In genomic region chr13:63555885-63556284, GRCm38 (mm10) we compare ENCODE assay signal across 13 mouse cellular contexts. TPM values are rescaled to one million over a fixed set of nuclear protein-coding genes. Genes with fewer than 3 reads are reported as not detected.
A peak's percentile ranks its signal among the peaks of the same experiment; 100 is the strongest.
DNase-seq lines count a peak whose midpoint lies in the region; ATAC-seq and TF ChIP-seq lines count a peak whose summit lies in the region.
"Had no signal": no experiment of that assay in that cellular context is flagged by ENCODE, and none has a peak within 500 bp of the region (broad histone marks: within the 10 kb centered on the region; RNA-seq: fewer than 3 reads in every experiment).

No protein-coding gene starts in this region.

- no peak for DNase-seq in kidney, postnatal 0 days (ENCODE audit: low spot score)
- DNase-seq in kidney, postnatal 4 days = no peak
- no peak for DNase-seq in embryonic facial prominence, embryonic 14.5 days (ENCODE audit: low spot score)
- no peak for DNase-seq in layer of hippocampus, postnatal 14 days (ENCODE audit: low spot score in 2 of 2)
- no peak for DNase-seq in right cerebral cortex, postnatal 10 days (ENCODE audit: low spot score in 2 of 2)
- DNase-seq: cerebellum, adult 2 months; liver; thymus, adult 2 months had no signal

- 0 out of 2 replicates have a peak, but pooled peaks cover 2% of the 10 kb centered on the region for H3K36me3 ChIP-seq in kidney, postnatal 0 days (ENCODE audit: insufficient read depth, low read length)
- H3K36me3 ChIP-seq in embryonic facial prominence, embryonic 14.5 days (ENCODE audit: control insufficient read depth, insufficient read depth, low read length) = peaks cover 21% of the 10 kb centered on the region; the same call in 1 of the 2 replicates
- peaks cover 2% of the 10 kb centered on the region; the same call in 1 of the 2 replicates for H3K36me3 ChIP-seq in intestine, embryonic 16.5 days (ENCODE audit: control insufficient read depth, insufficient read depth, low read length)
- no peaks in the 10 kb centered on the region for H3K36me3 ChIP-seq in neural tube, embryonic 15.5 days

- WGBS in kidney, postnatal 0 days = 24% methylated on average over 5 of the region's 5 CpGs
- 28% methylated on average over 5 of the region's 5 CpGs for WGBS in embryonic facial prominence, embryonic 14.5 days
- 31% methylated on average over 5 of the region's 5 CpGs for WGBS in intestine, embryonic 16.5 days
- 20% methylated on average over 5 of the region's 5 CpGs for WGBS in neural tube, embryonic 15.5 days

- ATAC-seq in kidney, postnatal 0 days (replicated peaks; ENCODE audit: low FRiP score, low read depth) = 0 out of 2 replicates have a peak, but pooled peaks have one; percentile 26
- ATAC-seq in embryonic facial prominence, embryonic 14.5 days (ENCODE audit: low read depth) = no peak
- ATAC-seq in intestine, embryonic 16.5 days = no peak
- no peak for ATAC-seq in neural tube, embryonic 15.5 days (ENCODE audit: low FRiP score)
- no peak for ATAC-seq in megakaryocyte progenitor cell, adult 5-6 weeks (replicated peaks; ENCODE audit: poor library complexity)

- peaks cover 28% of the 10 kb centered on the region for H3K4me1 ChIP-seq in kidney, postnatal 0 days (replicated peaks; ENCODE audit: insufficient read depth, low read length)
- H3K4me1 ChIP-seq in embryonic facial prominence, embryonic 14.5 days (ENCODE audit: control insufficient read depth, insufficient read depth, low read length) = peaks cover 84% of the 10 kb centered on the region
- H3K4me1 ChIP-seq in intestine, embryonic 16.5 days (ENCODE audit: control insufficient read depth, insufficient read depth, low read length) = peaks cover 65% of the 10 kb centered on the region
- H3K4me1 ChIP-seq in neural tube, embryonic 15.5 days = peaks cover 91% of the 10 kb centered on the region

- no peak overlapping the region for H3K4me3 ChIP-seq in kidney, postnatal 0 days (replicated peaks; ENCODE audit: low read depth, low read length)
- H3K4me3 ChIP-seq in embryonic facial prominence, embryonic 14.5 days (ENCODE audit: low read depth, low read length) = no peak overlapping the region; the same call in 1 of the 2 replicates
- H3K4me3 ChIP-seq in intestine, embryonic 16.5 days (ENCODE audit: low read length) = peak overlapping the region; percentile 18
- H3K4me3 ChIP-seq in neural tube, embryonic 15.5 days (replicated peaks) = peak overlapping the region; percentile 3
- H3K4me3 ChIP-seq: heart, embryonic 12.5 days had no signal

- peak overlapping the region; percentile 14; the same call in 1 of the 2 replicates for H3K4me2 ChIP-seq in kidney, postnatal 0 days (ENCODE audit: low read length)
- H3K4me2 ChIP-seq in embryonic facial prominence, embryonic 14.5 days (ENCODE audit: low read depth, low read length) = peak overlapping the region; percentile 82
- H3K4me2 ChIP-seq in intestine, embryonic 16.5 days (ENCODE audit: low read depth, low read length) = peak overlapping the region; percentile 81
- peak overlapping the region; percentile 97 for H3K4me2 ChIP-seq in neural tube, embryonic 15.5 days
- H3K4me2 ChIP-seq: heart, embryonic 12.5 days had no signal

- no peak overlapping the region for H3K9ac ChIP-seq in kidney, postnatal 0 days (ENCODE audit: low read depth, low read length)
- no peak overlapping the region for H3K9ac ChIP-seq in embryonic facial prominence, embryonic 14.5 days (ENCODE audit: low read depth, low read length)
- H3K9ac ChIP-seq in intestine, embryonic 16.5 days (ENCODE audit: low read depth, low read length) = peak overlapping the region; percentile 46; the same call in 1 of the 2 replicates
- H3K9ac ChIP-seq in neural tube, embryonic 15.5 days (replicated peaks) = no peak overlapping the region
- H3K9ac ChIP-seq: heart, embryonic 12.5 days had no signal

- H3K9me3 ChIP-seq in kidney, postnatal 0 days (replicated peaks; ENCODE audit: low read length) = no peaks in the 10 kb centered on the region
- no peaks in the 10 kb centered on the region for H3K9me3 ChIP-seq in embryonic facial prominence, embryonic 14.5 days (ENCODE audit: control insufficient read depth, low read length)
- no peaks in the 10 kb centered on the region for H3K9me3 ChIP-seq in intestine, embryonic 16.5 days (ENCODE audit: control insufficient read depth, low read length)
- no peaks in the 10 kb centered on the region for H3K9me3 ChIP-seq in neural tube, embryonic 15.5 days (replicated peaks)
- H3K9me3 ChIP-seq: heart, embryonic 12.5 days had no signal

- H3K27me3 ChIP-seq in kidney, postnatal 0 days (ENCODE audit: insufficient read depth, low read length) = no peaks in the 10 kb centered on the region
- H3K27me3 ChIP-seq in embryonic facial prominence, embryonic 14.5 days (replicated peaks; ENCODE audit: control insufficient read depth, insufficient read depth, low read length) = no peaks in the 10 kb centered on the region
- H3K27me3 ChIP-seq in intestine, embryonic 16.5 days (replicated peaks; ENCODE audit: control insufficient read depth, insufficient read depth, low read length) = no peaks in the 10 kb centered on the region
- no peaks in the 10 kb centered on the region for H3K27me3 ChIP-seq in neural tube, embryonic 15.5 days (replicated peaks)
- H3K27me3 ChIP-seq: CH12.LX; heart, embryonic 12.5 days had no signal

- H3K27ac ChIP-seq in kidney, postnatal 0 days = 0 out of 2 replicates have a peak overlapping the region, but pooled peaks have one; percentile 33
- no peak overlapping the region; the same call in 1 of the 2 replicates for H3K27ac ChIP-seq in embryonic facial prominence, embryonic 14.5 days (replicated peaks; ENCODE audit: low read depth, low read length)
- H3K27ac ChIP-seq in intestine, embryonic 16.5 days (ENCODE audit: low read length) = peak overlapping the region; percentile 38; the same call in 1 of the 2 replicates
- peak overlapping the region; percentile 70 for H3K27ac ChIP-seq in neural tube, embryonic 15.5 days (replicated peaks)

- TF ChIP-seq CTCF in kidney, postnatal 0 days (IDR thresholded peaks at IDR 0.05; ENCODE audit: low read depth) = no peak

RNA-seq across cellular contexts. Expression of gene Ptch1, which starts 17.5 kb away (rescaled TPM):
- polyA plus RNA-seq in kidney, postnatal 0 days (2015; fragmentation: Nextera tagmentation; extraction: Ambion mirVana) = 10.7 and 12.2 TPM in 2 replicates
- 22.7 and 23.2 TPM in 2 replicates for polyA plus RNA-seq in embryonic facial prominence, embryonic 14.5 days (2014; fragmentation: Nextera tagmentation; extraction: Ambion mirVana)
- 24.5 and 25.5 TPM in 2 replicates for polyA plus RNA-seq in intestine, embryonic 16.5 days (2015; fragmentation: Nextera tagmentation; extraction: Ambion mirVana)
- polyA plus RNA-seq in neural tube, embryonic 15.5 days (2015; fragmentation: Nextera tagmentation; extraction: Ambion mirVana) = 16.9 and 17.5 TPM in 2 replicates
- 8.6 and 11.6 TPM in 2 replicates for total RNA-seq in megakaryocyte progenitor cell, adult 5-6 weeks (2015)
- 6.5 TPM in 2 replicates for total RNA-seq in megakaryocyte progenitor cell, adult 5-6 weeks (2017)
- 10 to 100 TPM; 40.2 to 48.1 TPM for total RNA-seq in layer of hippocampus, postnatal 14 days (2021)

RNA-seq across cellular contexts. Expression of gene Fancc, which starts 58.8 kb away (rescaled TPM):
- polyA plus RNA-seq in kidney, postnatal 0 days (2015; fragmentation: Nextera tagmentation; extraction: Ambion mirVana) = 16.2 and 16.7 TPM in 2 replicates
- 17.1 and 17.3 TPM in 2 replicates for polyA plus RNA-seq in embryonic facial prominence, embryonic 14.5 days (2014; fragmentation: Nextera tagmentation; extraction: Ambion mirVana)
- 15.4 and 19.0 TPM in 2 replicates for polyA plus RNA-seq in intestine, embryonic 16.5 days (2015; fragmentation: Nextera tagmentation; extraction: Ambion mirVana)
- polyA plus RNA-seq in neural tube, embryonic 15.5 days (2015; fragmentation: Nextera tagmentation; extraction: Ambion mirVana) = 12.8 and 14.4 TPM in 2 replicates
- 10.0 and 11.6 TPM in 2 replicates for total RNA-seq in megakaryocyte progenitor cell, adult 5-6 weeks (2015)
- 10.1 and 16.7 TPM in 2 replicates for total RNA-seq in megakaryocyte progenitor cell, adult 5-6 weeks (2017)
- 1 to 10 TPM; 7.1 to 7.7 TPM for total RNA-seq in layer of hippocampus, postnatal 14 days (2021)

Comparison
In these comparisons a context has a peak if more than half of its experiments do, and no peak if none do; other contexts are left out.
1. H3K4me2 ChIP-seq: peak in every context shown above with its lines; median percentile 97 in neural tube, embryonic 15.5 days; 82 in embryonic facial prominence, embryonic 14.5 days; 81 in intestine, embryonic 16.5 days; 14 in kidney, postnatal 0 days.
2. H3K4me3 ChIP-seq: peak in intestine, embryonic 16.5 days (single experiment) and neural tube, embryonic 15.5 days (single experiment); none in kidney, postnatal 0 days (single experiment) and embryonic facial prominence, embryonic 14.5 days (single experiment).